Mouse (Mus musculus) monocyte, adult 59 days (primary cell): ENCODE results near the gene Flt1. TPM values are rescaled to one million over a fixed set of nuclear protein-coding genes. Genes with fewer than 3 reads are reported as not detected.

Source experiments
- total RNA-seq, 2 experiments: library from RNA; stranded (reverse); gene quantifications; one replicate each; pipeline ENCODE4 v1.2.4; 2023

The Flt1 gene
- 10 to 100 TPM; 25.9 to 29.1 TPM for total RNA-seq

DNA sequence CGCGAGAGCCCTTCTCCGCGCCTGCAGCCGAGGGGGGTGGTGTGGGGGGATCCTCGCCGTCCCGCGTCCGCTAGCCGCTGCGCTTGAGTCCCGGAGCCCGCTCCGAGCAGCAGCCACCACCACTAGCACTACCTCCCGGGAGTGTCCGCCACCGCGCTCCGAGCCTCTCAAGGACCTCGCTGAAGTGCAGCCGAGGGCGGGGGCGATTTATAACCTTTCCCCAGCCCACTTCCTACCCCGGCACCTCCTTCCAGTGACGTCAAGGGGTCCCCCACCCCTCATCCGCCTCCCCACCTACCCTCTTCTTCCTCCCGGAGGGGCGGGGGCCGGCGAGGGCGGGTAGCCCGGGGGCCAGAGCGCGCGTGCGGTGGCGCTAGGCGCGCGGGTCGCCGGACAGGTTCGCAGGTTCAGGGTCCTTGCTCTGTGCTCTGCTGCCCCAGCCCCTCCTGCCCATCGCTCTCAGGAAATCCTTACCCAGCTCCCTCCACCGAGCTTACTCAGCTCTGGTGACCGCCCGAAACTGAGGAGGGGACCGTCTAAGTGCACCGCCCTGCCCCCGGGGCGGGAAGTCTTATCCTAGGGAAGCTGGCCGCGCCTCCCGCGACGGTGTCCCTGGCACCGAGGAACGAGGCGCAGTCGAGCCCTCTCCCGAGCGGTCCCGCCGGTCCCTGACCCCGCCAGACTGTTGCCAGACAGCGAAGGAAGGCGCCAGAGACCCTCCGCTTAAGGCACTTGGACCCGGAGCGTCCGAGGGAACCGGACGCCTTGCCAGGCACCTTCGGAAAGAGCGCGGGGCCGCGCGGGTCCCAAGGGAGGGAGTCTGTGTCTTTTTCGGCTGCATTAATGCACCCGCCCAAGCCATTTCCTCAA lies at the start of gene Flt1:
Gene Flt1, minus strand, starts transcription at position 181 of the 870 bp plus-strand sequence.

Other genes with a start within 250 kb of the Flt1 start
- gene Pomp, start 134.4 kb upstream of the Flt1 start, total RNA-seq = 100 to 1,000 TPM; 137 to 145 TPM
- gene Slc46a3, start 168.8 kb upstream of the Flt1 start, total RNA-seq = 100 to 1,000 TPM; 161 to 177 TPM
- gene Mtus2, start 231.3 kb upstream of the Flt1 start, total RNA-seq = under 1 TPM; 0.24 to 0.66 TPM